Mouse (Mus musculus): ENCODE data around the gene Pdpn.

GRCm38 (mm10) chr4:143296153-143296552 lies 3.2 kb downstream of the Pdpn start:
- TF ChIP-seq CTCF (IDR thresholded peaks at IDR 0.05; ENCODE audit: borderline replicate concordance, insufficient read depth, low read length) (no peak), POLR2A (IDR thresholded peaks at IDR 0.05; ENCODE audit: low read depth, low read length) (no peak)
